Mouse (Mus musculus) embryonic facial prominence, embryonic 12.5 days (tissue): ENCODE measurements around the gene Acbd7. TPM values are rescaled to one million over a fixed set of nuclear protein-coding genes. Genes with fewer than 3 reads are reported as not detected.

ENCODE experiments used
- ATAC-seq: fragments of 200-750 bp; cut with Nextera tagmentation; 2 replicates; pipeline ENCODE4 v1.8.0; 2017; ENCODE audit not compliant: insufficient number of reproducible peaks, insufficient read depth, low FRiP score, low TSS enrichment
- H3K27ac ChIP-seq: fragments of 300-500 bp; sonication (generic); 2 replicates; pipeline ENCODE4 v1.5.1; 2016; ENCODE audit warnings: mild to moderate bottlenecking
- H3K27me3 ChIP-seq: fragments of 300-500 bp; sonication (generic); 2 replicates; pipeline ENCODE4 v1.6.1; 2016; ENCODE audit warnings: mild to moderate bottlenecking, moderate library complexity
- H3K36me3 ChIP-seq: fragments of 300-500 bp; sonication (generic); 2 replicates; pipeline ENCODE4 v1.6.1; 2016; ENCODE audit warnings: mild to moderate bottlenecking
- H3K4me1 ChIP-seq: fragments of 300-500 bp; sonication (generic); 2 replicates; pipeline ENCODE4 v1.6.1; 2016
- H3K4me2 ChIP-seq: fragments of 300-500 bp; sonication (generic); replicated peaks from 2 replicates; pipeline ENCODE4 v1.6.1; 2016; ENCODE audit warnings: mild to moderate bottlenecking, moderate library complexity
- H3K4me3 ChIP-seq: fragments of 300-500 bp; sonication (generic); 2 replicates; pipeline ENCODE4 v1.5.1; 2016; ENCODE audit warnings: mild to moderate bottlenecking
- H3K9ac ChIP-seq: fragments of 300-500 bp; sonication (generic); 2 replicates; pipeline ENCODE4 v1.6.1; 2016; ENCODE audit warnings: mild to moderate bottlenecking, moderate library complexity
- H3K9me3 ChIP-seq: fragments of 300-500 bp; sonication (generic); 2 replicates; pipeline ENCODE4 v1.6.1; 2016; ENCODE audit warnings: mild to moderate bottlenecking, moderate library complexity
- WGBS: fragments of 180-500 bp; shearing (Covaris S2); methylation state at CpG from one replicate; pipeline ENCODE4 v1.1.7; 2016; 5-methylcytosine and 5-hydroxymethylcytosine counted together
- polyA plus RNA-seq: library from polyadenylated mRNA; unstranded; fragments of >200 nt; fragmentation: Nextera tagmentation; extraction: Ambion mirVana; gene quantifications from 2 replicates; pipeline ENCODE4 v1.2.1, GENCODE M21; 2016

The Acbd7 gene
- polyA plus RNA-seq, result 0.79 and 1.7 TPM in 2 replicates

DNA sequence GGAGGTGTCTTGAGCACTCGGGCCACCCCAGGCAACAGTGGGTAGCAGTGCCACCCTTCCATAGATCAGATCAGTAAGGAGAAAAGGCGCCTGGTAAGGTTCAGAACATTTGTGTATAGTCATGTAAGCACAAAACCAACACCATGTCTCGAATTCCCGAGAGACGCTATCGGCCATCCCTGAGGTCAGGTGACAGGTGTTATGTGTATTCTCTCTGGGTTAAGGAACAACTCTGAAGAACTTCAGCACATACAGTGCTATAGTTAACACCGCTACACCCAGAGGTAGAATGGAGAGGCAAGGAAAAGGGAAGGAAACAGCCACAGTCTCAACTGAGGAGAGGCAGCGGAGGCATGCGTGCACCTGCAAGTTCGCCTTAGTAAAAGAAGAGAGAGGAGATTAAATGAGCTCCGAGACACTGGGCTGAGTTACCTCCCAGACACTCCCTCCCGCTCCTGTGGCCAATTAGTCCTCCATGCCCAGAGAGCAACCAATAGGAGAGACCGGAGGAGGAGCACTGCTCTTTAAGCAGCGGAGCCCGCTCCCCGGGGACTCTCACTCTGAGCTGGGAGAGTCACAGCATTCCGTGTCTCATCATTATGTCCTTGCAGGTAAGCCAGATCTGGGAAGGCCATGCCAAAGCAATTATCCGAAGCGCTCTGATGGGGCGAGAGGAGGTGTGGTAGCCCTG lies at the start of gene Acbd7:
Gene Acbd7, plus strand, starts transcription at position 558 of the 691 bp plus-strand sequence.
- no peak for ATAC-seq
- Histone ChIP-seq H3K4me1 (peaks cover 9% of the 10 kb centered on the region; the same call in 1 of the 2 replicates), H3K27ac (no peak within 1 kb of the TSS), H3K36me3 (no peaks in the 10 kb centered on the region), H3K4me2 (peak within 1 kb of the TSS; percentile 50), H3K9ac (peak within 1 kb of the TSS; percentile 24; the same call in 1 of the 2 replicates), H3K4me3 (peak within 1 kb of the TSS; percentile 22), H3K27me3 (peaks cover 7% of the 10 kb centered on the region), H3K9me3 (no peaks in the 10 kb centered on the region)
- 5% methylated on average over 20 of the region's 20 CpGs for WGBS

DNA sequence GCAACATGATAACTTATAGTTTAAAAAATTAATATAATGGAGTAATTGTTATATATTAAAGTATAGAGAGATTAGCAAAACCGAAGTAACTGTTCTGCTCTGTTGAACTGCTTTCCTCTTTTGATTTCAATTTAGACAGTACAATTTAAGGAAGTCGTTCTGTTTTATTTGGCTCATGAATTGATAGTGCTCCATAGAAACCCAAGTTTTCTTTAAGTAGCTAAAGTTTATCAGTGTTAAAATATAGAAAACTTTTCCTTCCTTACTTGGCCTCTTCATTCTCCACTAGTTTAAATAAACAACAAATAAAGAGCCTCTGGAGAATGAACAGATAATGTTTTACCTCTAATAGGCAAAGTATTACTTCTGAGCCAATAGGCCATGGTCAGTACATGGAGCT lies 49.7 kb upstream of the Acbd7 start:
- H3K4me2 ChIP-seq, result no peak overlapping the region
- WGBS, result 86% methylated on average over 2 of the region's 2 CpGs
- ATAC-seq, result no peak
- no peaks in the 10 kb centered on the region for H3K9me3 ChIP-seq
- no peaks in the 10 kb centered on the region for H3K27me3 ChIP-seq
- no peaks in the 10 kb centered on the region for H3K36me3 ChIP-seq
- no peak overlapping the region for H3K27ac ChIP-seq
- no peak overlapping the region for H3K9ac ChIP-seq
- peaks cover 11% of the 10 kb centered on the region for H3K4me1 ChIP-seq
- no peak overlapping the region for H3K4me3 ChIP-seq

DNA sequence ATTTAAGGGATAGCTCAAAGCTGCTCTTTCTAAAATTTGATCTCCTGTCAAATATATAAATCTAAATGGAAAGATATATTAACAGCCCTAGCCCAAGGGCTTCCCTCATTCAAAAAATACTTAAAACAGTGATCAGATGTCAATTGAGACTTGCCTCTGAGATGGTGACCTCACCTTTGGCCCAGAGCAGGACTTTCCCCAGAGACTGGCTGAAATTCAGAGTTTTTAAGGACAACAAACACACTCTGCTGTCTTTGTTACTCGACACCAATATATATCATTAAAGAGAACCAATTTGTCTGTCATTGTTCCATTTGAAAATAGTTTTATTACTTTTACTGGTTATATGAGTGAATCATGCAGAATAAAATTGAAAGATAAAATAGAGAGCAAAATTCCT lies 46.4 kb upstream of the Acbd7 start:
- no peak for ATAC-seq

DNA sequence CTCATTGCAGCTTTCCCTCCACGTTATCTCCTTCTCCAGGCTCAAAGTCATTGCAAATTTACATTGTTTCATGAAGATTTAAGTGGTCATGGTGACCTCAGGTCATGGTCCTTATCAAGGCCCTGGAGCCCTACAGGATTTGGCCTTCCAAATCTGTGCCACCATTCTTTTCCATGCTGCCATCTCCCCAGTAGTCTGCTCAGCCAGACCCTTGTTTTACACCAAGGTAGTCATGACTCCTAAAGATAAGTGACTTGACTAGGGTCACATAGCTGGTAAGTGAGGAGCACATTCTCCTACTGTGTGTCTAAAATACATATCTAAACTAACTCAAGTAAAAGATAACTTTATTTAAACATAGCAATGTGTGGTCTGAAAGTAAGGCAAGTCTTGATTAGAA lies 43.8 kb upstream of the Acbd7 start:
- ATAC-seq, result no peak
- no peaks in the 10 kb centered on the region for H3K9me3 ChIP-seq
- no peak overlapping the region for H3K4me3 ChIP-seq

More for the DNA sequence above, 46.4 kb upstream of the Acbd7 start:
- H3K4me3 ChIP-seq, result no peak overlapping the region
- WGBS, result 80% methylated on average over 1 of the region's 1 CpGs
- H3K4me1 ChIP-seq, result peaks cover 8% of the 10 kb centered on the region
- H3K9ac ChIP-seq, result no peak overlapping the region
- H3K9me3 ChIP-seq, result no peaks in the 10 kb centered on the region
- no peak overlapping the region for H3K27ac ChIP-seq
- no peaks in the 10 kb centered on the region for H3K36me3 ChIP-seq
- H3K4me2 ChIP-seq, result no peak overlapping the region
- no peaks in the 10 kb centered on the region for H3K27me3 ChIP-seq

DNA sequence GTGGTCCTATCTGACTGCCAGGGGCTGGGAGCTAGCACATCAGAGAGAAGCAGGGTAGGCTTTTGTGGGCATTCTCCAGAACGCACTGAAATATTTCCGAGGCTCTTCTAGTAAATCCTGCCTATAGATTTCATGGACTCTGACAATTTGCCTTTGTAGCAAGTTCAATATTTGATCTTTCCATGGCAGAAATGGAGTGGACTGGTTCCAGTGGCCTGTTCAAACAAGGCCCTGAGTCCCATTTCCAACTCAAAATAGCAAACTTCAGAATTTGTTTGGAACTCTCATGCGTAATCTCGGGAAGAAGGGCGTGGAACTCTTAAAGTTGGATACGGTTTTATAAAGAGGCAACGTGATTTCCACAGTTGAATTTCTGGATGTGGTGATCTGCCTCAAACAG lies 40.1 kb upstream of the Acbd7 start:
- Histone ChIP-seq H3K4me2 (no peak overlapping the region), H3K36me3 (no peaks in the 10 kb centered on the region), H3K27ac (no peak overlapping the region), H3K4me3 (no peak overlapping the region), H3K9ac (no peak overlapping the region), H3K27me3 (no peaks in the 10 kb centered on the region), H3K4me1 (no peaks in the 10 kb centered on the region), H3K9me3 (no peaks in the 10 kb centered on the region)
- no peak for ATAC-seq
- 93% methylated on average over 7 of the region's 7 CpGs for WGBS

More for the DNA sequence above, 43.8 kb upstream of the Acbd7 start:
- no peak overlapping the region for H3K9ac ChIP-seq
- no peak overlapping the region for H3K4me2 ChIP-seq
- H3K4me1 ChIP-seq, result no peaks in the 10 kb centered on the region
- H3K27me3 ChIP-seq, result no peaks in the 10 kb centered on the region
- H3K36me3 ChIP-seq, result no peaks in the 10 kb centered on the region
- 89% methylated on average over 1 of the region's 1 CpGs for WGBS
- H3K27ac ChIP-seq, result no peak overlapping the region

DNA sequence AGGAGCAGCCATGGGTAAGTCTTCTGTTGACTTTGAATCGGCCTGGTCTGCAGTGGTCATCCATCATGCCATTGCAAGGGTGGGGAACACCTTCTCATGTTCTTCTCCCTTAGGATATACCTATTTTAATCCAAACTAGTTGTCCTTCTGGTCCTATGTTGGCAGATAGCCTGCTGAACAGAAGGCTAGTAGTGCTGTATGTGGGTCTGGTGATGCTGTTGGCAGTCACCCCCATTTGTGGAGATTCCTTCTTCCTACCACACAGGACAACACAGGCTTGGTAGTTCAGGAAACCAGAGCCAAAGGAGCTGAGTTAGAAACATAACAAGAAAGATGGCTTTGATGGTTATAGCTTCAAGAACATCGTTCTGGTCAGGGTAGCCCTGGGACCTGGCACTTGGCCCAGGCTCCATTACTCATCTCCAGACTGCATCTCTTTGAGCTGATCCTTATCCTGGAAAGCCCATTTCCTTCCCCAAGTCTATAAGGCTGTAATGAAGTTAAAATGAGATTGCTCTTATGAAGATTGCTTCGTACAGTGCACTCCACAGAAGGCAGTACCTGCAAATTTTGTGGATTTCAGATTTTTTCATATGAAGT lies 30.4 kb upstream of the Acbd7 start:
- H3K27ac ChIP-seq, result no peak overlapping the region
- H3K27me3 ChIP-seq, result no peaks in the 10 kb centered on the region
- H3K4me2 ChIP-seq, result no peak overlapping the region
- peaks cover 9% of the 10 kb centered on the region for H3K36me3 ChIP-seq
- no peaks in the 10 kb centered on the region for H3K4me1 ChIP-seq
- no peak for ATAC-seq
- 82% methylated on average over 3 of the region's 3 CpGs for whole genome bisulfite sequencing
- H3K9ac ChIP-seq, result no peak overlapping the region
- H3K4me3 ChIP-seq, result no peak overlapping the region
- no peaks in the 10 kb centered on the region for H3K9me3 ChIP-seq

DNA sequence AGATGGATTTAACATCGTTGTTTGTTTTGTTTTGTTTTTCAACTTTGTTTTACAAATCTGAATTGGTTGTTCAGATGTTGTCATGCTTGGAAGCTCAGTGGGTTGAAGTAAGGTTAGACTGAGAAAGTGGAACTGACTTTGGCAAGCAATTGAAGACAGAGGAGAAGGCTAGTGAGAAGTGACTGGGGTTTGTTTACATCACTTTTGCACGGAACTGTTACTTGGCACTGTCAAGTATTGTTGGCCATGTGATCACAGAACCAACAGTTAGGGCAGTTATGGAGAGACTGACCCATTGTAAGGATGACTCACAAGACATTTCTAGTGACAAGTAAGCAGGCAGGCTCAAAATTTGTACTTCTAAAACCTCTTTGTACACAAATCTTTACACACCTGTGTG lies 12.8 kb upstream of the Acbd7 start:
- no peaks in the 10 kb centered on the region for H3K9me3 ChIP-seq
- H3K36me3 ChIP-seq, result peaks cover 41% of the 10 kb centered on the region
- no peaks in the 10 kb centered on the region for H3K4me1 ChIP-seq
- no peak overlapping the region for H3K4me3 ChIP-seq
- ATAC-seq, result no peak
- no peak overlapping the region for H3K27ac ChIP-seq
- 92% methylated on average over 2 of the region's 2 CpGs for WGBS
- no peak overlapping the region for H3K9ac ChIP-seq
- no peaks in the 10 kb centered on the region for H3K27me3 ChIP-seq
- no peak overlapping the region for H3K4me2 ChIP-seq

DNA sequence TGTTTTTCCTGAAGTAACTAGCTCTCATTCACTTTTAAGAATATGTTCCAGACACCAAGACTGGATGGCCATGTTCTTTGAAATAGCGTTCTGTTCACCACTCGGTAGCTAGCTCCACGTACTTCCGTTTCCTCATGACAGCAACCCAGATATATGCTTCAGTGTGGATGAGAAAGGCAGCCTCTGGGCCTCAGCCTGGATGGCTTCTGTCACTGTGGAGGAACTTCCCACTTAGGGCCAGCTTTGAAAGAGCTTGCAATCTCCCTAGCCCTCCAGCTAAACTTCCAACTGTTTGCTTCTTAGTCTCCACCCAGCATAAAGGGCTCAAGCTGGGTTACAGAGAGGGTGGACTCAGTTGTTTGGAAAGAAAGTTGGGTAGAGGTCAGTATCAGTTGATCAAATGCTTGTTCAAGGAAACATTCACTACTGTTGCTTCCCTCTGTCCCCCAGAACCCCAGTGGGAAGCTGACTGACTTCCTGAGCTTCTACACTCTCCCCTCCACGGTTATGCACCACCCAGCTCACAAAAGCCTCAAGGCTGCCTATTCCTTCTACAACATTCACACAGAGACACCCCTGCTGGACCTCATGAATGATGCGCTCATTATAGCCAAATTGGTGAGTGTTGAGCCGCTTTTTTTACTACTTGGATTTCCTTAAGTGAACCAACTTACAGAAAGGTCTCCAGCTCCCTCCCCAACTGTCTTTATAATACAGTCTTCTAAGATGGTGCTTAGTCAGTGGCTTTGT lies 11.4 kb upstream of the Acbd7 start:
- H3K4me1 ChIP-seq, result no peaks in the 10 kb centered on the region
- H3K27ac ChIP-seq, result no peak overlapping the region
- H3K27me3 ChIP-seq, result no peaks in the 10 kb centered on the region
- H3K4me3 ChIP-seq, result no peak overlapping the region
- H3K9ac ChIP-seq, result no peak overlapping the region
- 94% methylated on average over 7 of the region's 7 CpGs for WGBS
- no peak for ATAC-seq
- H3K4me2 ChIP-seq, result no peak overlapping the region
- H3K36me3 ChIP-seq, result peaks cover 38% of the 10 kb centered on the region
- H3K9me3 ChIP-seq, result no peaks in the 10 kb centered on the region

DNA sequence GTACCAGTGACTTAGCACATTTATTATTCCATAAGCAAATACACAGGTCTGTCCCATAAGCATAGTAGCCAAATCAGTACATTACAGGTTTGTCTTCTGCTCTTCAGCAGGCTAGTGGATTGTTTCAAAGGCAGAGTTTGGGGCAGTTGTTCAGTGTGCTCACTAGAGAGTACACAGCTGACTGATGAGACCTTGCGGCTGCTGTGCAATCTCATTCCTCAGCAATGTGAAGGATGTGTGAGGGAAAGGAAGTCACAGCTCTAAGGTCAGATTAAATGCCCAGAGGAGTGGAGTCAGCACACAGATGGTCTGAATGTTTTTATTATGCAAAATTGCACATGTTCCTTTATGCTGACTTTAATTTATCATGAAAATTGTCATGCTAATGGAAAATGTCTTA lies 9.4 kb upstream of the Acbd7 start:
- H3K9me3 ChIP-seq, result no peaks in the 10 kb centered on the region
- H3K36me3 ChIP-seq, result peaks cover 38% of the 10 kb centered on the region
- H3K4me1 ChIP-seq, result peaks cover 4% of the 10 kb centered on the region; the same call in 1 of the 2 replicates
- no peak for ATAC-seq
- 78% methylated on average over 1 of the region's 1 CpGs for WGBS
- no peak overlapping the region for H3K27ac ChIP-seq
- H3K27me3 ChIP-seq, result no peaks in the 10 kb centered on the region
- no peak overlapping the region for H3K4me3 ChIP-seq
- no peak overlapping the region for H3K9ac ChIP-seq
- H3K4me2 ChIP-seq, result no peak overlapping the region

DNA sequence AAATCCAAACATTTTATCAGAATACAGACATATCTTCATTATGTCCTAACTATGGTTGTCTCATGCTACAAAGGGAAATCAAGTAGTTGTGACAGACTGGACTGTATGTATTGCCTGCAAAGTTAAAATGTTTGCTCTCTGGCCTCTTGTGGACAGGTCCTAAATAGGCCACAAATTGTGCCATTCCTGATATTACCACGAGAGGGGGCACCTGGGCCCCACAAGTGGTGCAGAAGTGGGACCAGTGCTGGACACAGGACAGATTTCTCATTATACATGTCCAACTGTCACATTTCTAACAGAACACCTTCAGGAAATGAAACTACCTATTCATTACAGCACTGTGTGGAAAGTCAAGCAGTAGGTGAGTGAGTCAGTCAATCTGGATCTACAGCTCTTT lies 8.6 kb upstream of the Acbd7 start:
- no peak for ATAC-seq

DNA sequence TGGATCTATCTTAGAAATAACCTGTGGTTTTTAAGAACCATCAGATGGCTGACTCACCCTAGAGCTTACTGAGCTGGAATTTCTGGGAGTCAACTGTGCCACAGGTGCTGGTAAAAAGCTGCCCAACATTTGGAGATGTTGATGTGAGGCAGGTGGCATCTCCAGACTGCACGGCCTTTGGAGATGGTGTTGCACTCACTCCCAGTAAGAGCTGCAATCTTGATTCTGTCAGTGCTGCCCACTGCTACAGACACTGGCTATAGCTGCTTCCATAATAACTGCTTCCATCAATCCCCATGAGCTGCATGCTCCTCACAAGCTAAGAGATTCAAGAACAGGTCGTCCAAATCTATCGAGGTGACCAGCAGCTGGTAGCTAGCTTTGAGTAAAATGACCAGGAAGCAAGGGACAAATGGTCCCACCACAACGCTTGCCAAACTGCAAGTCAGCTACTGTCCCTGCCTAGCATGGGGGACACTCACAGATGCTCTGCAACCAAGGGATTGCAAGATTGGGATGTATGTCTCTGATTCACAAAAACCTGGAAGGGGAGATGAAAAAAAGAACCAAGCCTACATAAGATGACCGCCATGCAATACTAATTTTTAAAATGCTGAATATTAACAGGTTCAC lies 4.8 kb upstream of the Acbd7 start:
- Histone ChIP-seq H3K9me3 (no peaks in the 10 kb centered on the region), H3K9ac (peak overlapping the region; percentile 65; the same call in 1 of the 2 replicates), H3K4me2 (peak overlapping the region; percentile 64), H3K4me1 (peaks cover 9% of the 10 kb centered on the region; the same call in 1 of the 2 replicates), H3K36me3 (peaks cover 18% of the 10 kb centered on the region), H3K27me3 (peaks cover 5% of the 10 kb centered on the region), H3K4me3 (peak overlapping the region; percentile 70), H3K27ac (no peak overlapping the region)
- WGBS, result 86% methylated on average over 5 of the region's 5 CpGs
- ATAC-seq, result no peak

More for the DNA sequence above, 8.6 kb upstream of the Acbd7 start:
- H3K4me1 ChIP-seq, result peaks cover 6% of the 10 kb centered on the region; the same call in 1 of the 2 replicates
- WGBS, result 59% methylated on average over 1 of the region's 1 CpGs
- no peak overlapping the region for H3K4me3 ChIP-seq
- no peak overlapping the region for H3K27ac ChIP-seq
- no peaks in the 10 kb centered on the region for H3K9me3 ChIP-seq
- H3K4me2 ChIP-seq, result no peak overlapping the region
- no peak overlapping the region for H3K9ac ChIP-seq
- H3K27me3 ChIP-seq, result no peaks in the 10 kb centered on the region
- H3K36me3 ChIP-seq, result peaks cover 38% of the 10 kb centered on the region
